Mouse (Mus musculus): Measurements from ENCODE around the gene Serf1. TPM values are rescaled to one million over a fixed set of nuclear protein-coding genes. Genes with fewer than 3 reads are reported as not detected.

The Serf1 gene
- polyA plus RNA-seq, 1 experiment, result 11.2 TPM

Other genes with a start within 250 kb of the Serf1 start
- gene Cartpt, start 206.9 kb upstream of the Serf1 start, polyA plus RNA-seq (2011; ENCODE audit: insufficient read depth, insufficient read length, low replicate concordance, missing spikeins), result not detected in 2 replicates
- 3.0 and 5.2 TPM in 2 replicates for gene Mccc2, start 92.4 kb upstream of the Serf1 start, polyA plus RNA-seq (2011; ENCODE audit: insufficient read depth, insufficient read length, low replicate concordance, missing spikeins)
- 17.7 and 27.7 TPM in 2 replicates for gene Bdp1, start 3.9 kb upstream of the Serf1 start, polyA plus RNA-seq (2011; ENCODE audit: insufficient read depth, insufficient read length, low replicate concordance, missing spikeins)
- gene Smn1, start 16.8 kb downstream of the Serf1 start, polyA plus RNA-seq (2011; ENCODE audit: insufficient read depth, insufficient read length, low replicate concordance, missing spikeins), result 49.0 and 92.7 TPM in 2 replicates
- gene Naip2, start 94.1 kb downstream of the Serf1 start, polyA plus RNA-seq (2011; ENCODE audit: insufficient read depth, insufficient read length, low replicate concordance, missing spikeins), result 1.3 and 7.9 TPM in 2 replicates
- gene Naip5, start 138.3 kb downstream of the Serf1 start, polyA plus RNA-seq (2011; ENCODE audit: insufficient read depth, insufficient read length, low replicate concordance, missing spikeins), result 6.8 and 16.8 TPM in 2 replicates
- 2.0 and 3.3 TPM in 2 replicates for gene Naip6, start 209.7 kb downstream of the Serf1 start, polyA plus RNA-seq (2011; ENCODE audit: insufficient read depth, insufficient read length, low replicate concordance, missing spikeins)

All from bone marrow, adult 2 months (tissue).